Mouse (Mus musculus) midbrain, embryonic 13.5 days (tissue): ENCODE measurements around the gene Rora. TPM values are rescaled to one million over a fixed set of nuclear protein-coding genes. Genes with fewer than 3 reads are reported as not detected.

Source experiments
- ATAC-seq: fragments of 200-750 bp; cut with Nextera tagmentation; 2 replicates; pipeline ENCODE4 v1.8.0; 2017; ENCODE audit warnings: mild to moderate bottlenecking, moderate TSS enrichment, moderate library complexity
- H3K27ac ChIP-seq: fragments of 300-500 bp; sonication (generic); 2 replicates; pipeline ENCODE4 v1.5.1; 2015; ENCODE audit warnings: inconsistent platforms, mild to moderate bottlenecking, moderate library complexity
- H3K27me3 ChIP-seq: fragments of 300-500 bp; sonication (generic); 2 replicates; pipeline ENCODE4 v1.6.1; 2015; ENCODE audit warnings: mild to moderate bottlenecking, inconsistent platforms
- H3K36me3 ChIP-seq: fragments of 300-500 bp; sonication (generic); 2 replicates; pipeline ENCODE4 v1.6.1; 2015; ENCODE audit warnings: mild to moderate bottlenecking, inconsistent platforms
- H3K4me1 ChIP-seq: fragments of 300-500 bp; sonication (generic); replicated peaks from 2 replicates; pipeline ENCODE4 v1.6.1; 2015; ENCODE audit warnings: inconsistent platforms
- H3K4me2 ChIP-seq: fragments of 300-500 bp; sonication (generic); replicated peaks from 2 replicates; pipeline ENCODE4 v1.6.1; 2015; ENCODE audit warnings: moderate library complexity, mild to moderate bottlenecking, inconsistent platforms
- H3K4me3 ChIP-seq: fragments of 300-500 bp; sonication (generic); replicated peaks from 2 replicates; pipeline ENCODE4 v1.5.1; 2015; ENCODE audit warnings: mild to moderate bottlenecking, inconsistent platforms
- H3K9ac ChIP-seq: fragments of 300-500 bp; sonication (generic); replicated peaks from 2 replicates; pipeline ENCODE4 v1.6.1; 2015; ENCODE audit warnings: mild to moderate bottlenecking, inconsistent platforms
- H3K9me3 ChIP-seq: fragments of 300-500 bp; sonication (generic); 2 replicates; pipeline ENCODE4 v1.6.1; 2016; ENCODE audit warnings: mild to moderate bottlenecking, inconsistent platforms
- WGBS: fragments of 180-500 bp; shearing (Covaris S2); methylation state at CpG from one replicate; pipeline ENCODE4 v1.1.7; 2015; 5-methylcytosine and 5-hydroxymethylcytosine counted together
- polyA plus RNA-seq: library from polyadenylated mRNA; unstranded; fragments of >200 nt; fragmentation: Nextera tagmentation; extraction: Ambion mirVana; gene quantifications from 2 replicates; pipeline ENCODE4 v1.2.1, GENCODE M21; 2015

The Rora gene
- polyA plus RNA-seq, 1 experiment from 2014 or later, result 21.0 TPM

DNA sequence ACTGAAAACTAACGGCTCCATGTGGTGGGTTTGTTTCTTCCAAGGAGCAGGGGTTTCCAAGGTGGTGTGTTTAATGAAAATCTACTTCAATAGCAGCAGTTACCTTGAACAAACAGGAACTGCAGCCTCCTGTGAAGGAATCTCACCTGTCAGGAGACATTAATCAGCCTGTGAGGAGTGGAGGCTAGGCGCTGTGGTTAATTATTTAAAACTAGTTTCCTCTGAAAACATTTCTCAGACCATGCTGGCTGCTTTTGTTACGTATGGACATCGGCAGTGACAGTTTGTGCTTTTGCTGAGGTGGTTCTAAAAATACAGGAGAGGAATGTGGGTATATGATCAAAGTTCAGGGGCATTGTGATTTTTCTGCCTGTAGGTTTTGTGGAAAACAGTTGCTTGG lies 171.5 kb downstream of the Rora start:
- Histone ChIP-seq H3K4me1 (0 out of 2 replicates have a peak, but pooled peaks cover 3% of the 10 kb centered on the region), H3K9ac (no peak overlapping the region), H3K4me2 (no peak overlapping the region), H3K36me3 (no peaks in the 10 kb centered on the region), H3K27me3 (no peaks in the 10 kb centered on the region), H3K4me3 (no peak overlapping the region), H3K27ac (no peak overlapping the region), H3K9me3 (no peaks in the 10 kb centered on the region)
- no peak for ATAC-seq
- WGBS, result 84% methylated on average over 4 of the region's 4 CpGs

DNA sequence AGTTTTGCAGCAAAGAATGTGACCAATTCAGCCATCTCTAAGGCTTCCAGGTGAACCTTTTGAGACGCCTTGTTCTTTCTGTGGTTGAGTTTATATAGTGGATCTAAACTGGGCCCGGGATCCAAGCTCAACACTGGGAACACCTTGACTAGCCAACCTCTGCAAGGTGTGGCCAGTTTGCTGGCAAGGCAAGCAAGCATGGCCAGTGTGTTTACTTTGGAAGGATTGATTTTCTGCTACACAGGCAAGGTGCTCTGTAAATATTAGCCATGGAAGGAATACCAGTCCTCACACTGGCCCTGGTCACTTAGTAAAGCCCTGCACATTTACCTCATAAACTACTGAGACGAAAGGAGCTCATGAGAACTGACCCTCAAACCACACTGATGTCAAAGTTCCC lies 172.3 kb downstream of the Rora start:
- H3K27me3 ChIP-seq, result no peaks in the 10 kb centered on the region
- WGBS, result 96% methylated on average over 3 of the region's 3 CpGs
- no peak for ATAC-seq

DNA sequence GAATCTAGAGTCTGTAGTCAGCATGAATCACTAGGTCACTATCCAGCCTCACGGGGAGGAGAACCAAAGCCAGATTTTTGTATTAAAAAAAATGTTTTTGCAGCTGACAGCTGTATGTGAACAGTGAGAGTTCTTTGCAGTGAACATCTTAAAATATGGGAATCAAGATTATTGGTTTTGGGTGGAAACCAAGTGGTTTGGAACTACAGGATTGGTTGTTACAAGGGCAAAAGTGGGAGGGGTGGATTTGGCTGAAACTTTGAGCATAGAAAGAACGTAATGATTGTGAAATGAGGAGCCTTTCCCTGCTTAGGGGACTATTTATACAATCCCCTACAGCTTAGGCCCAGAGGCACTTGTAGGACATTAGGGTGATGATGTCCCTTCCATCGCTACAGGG lies 173.9 kb downstream of the Rora start:
- H3K4me2 ChIP-seq, result no peak overlapping the region
- H3K36me3 ChIP-seq, result no peaks in the 10 kb centered on the region
- no peaks in the 10 kb centered on the region for H3K27me3 ChIP-seq
- ATAC-seq, result no peak
- H3K9me3 ChIP-seq, result no peaks in the 10 kb centered on the region
- 85% methylated on average over 3 of the region's 3 CpGs for WGBS
- H3K4me3 ChIP-seq, result no peak overlapping the region
- H3K4me1 ChIP-seq, result no peaks in the 10 kb centered on the region
- no peak overlapping the region for H3K27ac ChIP-seq
- H3K9ac ChIP-seq, result no peak overlapping the region

More for the DNA sequence above, 172.3 kb downstream of the Rora start:
- Histone ChIP-seq H3K9me3 (no peaks in the 10 kb centered on the region), H3K4me3 (no peak overlapping the region), H3K4me2 (no peak overlapping the region), H3K27ac (no peak overlapping the region), H3K9ac (no peak overlapping the region), H3K4me1 (no peaks in the 10 kb centered on the region), H3K36me3 (no peaks in the 10 kb centered on the region)

- no peak overlapping the region for H3K4me3 ChIP-seq
- ATAC-seq, result no peak
- 79% methylated on average over 4 of the region's 4 CpGs for WGBS
- H3K4me2 ChIP-seq, result no peak overlapping the region
- H3K27ac ChIP-seq, result no peak overlapping the region
- H3K27me3 ChIP-seq, result no peaks in the 10 kb centered on the region
- no peaks in the 10 kb centered on the region for H3K36me3 ChIP-seq
- H3K9me3 ChIP-seq, result no peaks in the 10 kb centered on the region
- H3K4me1 ChIP-seq, result no peaks in the 10 kb centered on the region
- H3K9ac ChIP-seq, result no peak overlapping the region
Measured at GRCm38 (mm10) chr9:68829903-68830302, 176.3 kb downstream of the Rora start.

DNA sequence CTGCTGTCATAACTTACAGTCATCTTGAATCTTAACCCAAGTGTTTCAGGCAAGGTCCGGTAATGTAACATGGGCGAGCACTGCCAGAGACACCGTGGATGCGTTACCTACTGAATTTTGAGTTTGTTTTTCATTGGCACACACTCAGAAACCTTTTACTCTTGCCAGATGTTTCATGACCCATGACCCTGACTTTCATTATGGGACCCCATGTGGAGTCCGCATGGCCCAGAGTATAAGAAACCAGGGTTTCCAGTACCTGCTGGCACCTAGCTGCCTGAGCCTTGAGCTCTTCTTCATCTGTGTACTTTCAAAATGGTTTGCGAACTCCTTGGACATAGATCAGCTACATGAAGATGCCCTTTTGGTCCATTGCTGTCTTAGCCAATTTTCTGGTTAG lies 179.7 kb downstream of the Rora start:
- WGBS, result 95% methylated on average over 6 of the region's 6 CpGs

DNA sequence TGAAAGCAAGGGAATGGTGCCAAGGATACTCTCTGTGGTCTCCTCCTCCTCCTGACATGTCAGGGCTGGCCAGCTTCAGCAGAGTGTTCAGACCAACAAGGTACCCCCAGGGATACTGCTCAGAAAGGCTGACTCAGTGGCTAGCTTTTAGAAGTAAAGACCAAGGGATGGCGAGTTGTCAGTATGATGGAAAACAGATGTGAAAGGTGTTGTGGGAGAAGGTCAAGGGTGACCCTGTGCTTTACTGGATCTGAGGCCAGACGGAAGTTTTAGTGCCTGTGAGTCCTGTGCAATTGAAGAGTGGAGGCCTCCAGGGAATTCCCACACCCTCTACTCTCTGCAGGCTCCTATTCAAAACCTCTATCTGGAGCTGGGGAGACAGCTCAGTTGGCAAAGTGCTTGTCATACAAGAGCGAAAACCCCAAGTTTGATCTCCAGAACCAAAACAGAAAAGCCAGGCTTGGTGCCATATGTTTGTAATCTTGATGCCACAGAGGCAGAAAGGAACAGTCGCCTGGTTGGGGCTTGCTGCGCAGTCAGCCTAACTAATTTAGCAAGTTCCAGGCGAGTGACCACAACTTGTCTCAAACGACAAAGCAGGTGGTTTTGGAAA lies 181.6 kb downstream of the Rora start:
- whole genome bisulfite sequencing, result 85% methylated on average over 7 of the region's 7 CpGs

More for the DNA sequence above, 179.7 kb downstream of the Rora start:
- H3K4me3 ChIP-seq, result no peak overlapping the region
- H3K9ac ChIP-seq, result no peak overlapping the region
- H3K27me3 ChIP-seq, result no peaks in the 10 kb centered on the region
- H3K4me2 ChIP-seq, result no peak overlapping the region
- H3K4me1 ChIP-seq, result no peaks in the 10 kb centered on the region
- H3K9me3 ChIP-seq, result no peaks in the 10 kb centered on the region
- H3K36me3 ChIP-seq, result no peaks in the 10 kb centered on the region
- no peak overlapping the region for H3K27ac ChIP-seq
- no peak for ATAC-seq

GRCm38 (mm10) chr9:68842134-68842892 lies 188.7 kb downstream of the Rora start:
- no peaks in the 10 kb centered on the region for H3K36me3 ChIP-seq
- peak; percentile 71 for ATAC-seq
- peak overlapping the region; percentile 32 for H3K4me2 ChIP-seq
- no peak overlapping the region for H3K9ac ChIP-seq
- H3K27me3 ChIP-seq, result no peaks in the 10 kb centered on the region
- H3K4me3 ChIP-seq, result no peak overlapping the region
- 41% methylated on average over 16 of the region's 16 CpGs for WGBS
- peak overlapping the region; percentile 55 for H3K27ac ChIP-seq
- H3K9me3 ChIP-seq, result no peaks in the 10 kb centered on the region
- H3K4me1 ChIP-seq, result peaks cover 23% of the 10 kb centered on the region

More for the DNA sequence above, 181.6 kb downstream of the Rora start:
- H3K9me3 ChIP-seq, result no peaks in the 10 kb centered on the region
- H3K4me1 ChIP-seq, result no peaks in the 10 kb centered on the region
- H3K4me3 ChIP-seq, result no peak overlapping the region
- no peaks in the 10 kb centered on the region for H3K36me3 ChIP-seq
- ATAC-seq, result no peak
- no peak overlapping the region for H3K27ac ChIP-seq
- H3K4me2 ChIP-seq, result no peak overlapping the region
- H3K9ac ChIP-seq, result no peak overlapping the region
- no peaks in the 10 kb centered on the region for H3K27me3 ChIP-seq

GRCm38 (mm10) chr9:68845556-68845955 lies 192.0 kb downstream of the Rora start:
- WGBS, result 77% methylated on average over 2 of the region's 2 CpGs
- Histone ChIP-seq H3K4me1 (peaks cover 23% of the 10 kb centered on the region), H3K36me3 (no peaks in the 10 kb centered on the region), H3K9ac (no peak overlapping the region), H3K9me3 (no peaks in the 10 kb centered on the region), H3K4me2 (no peak overlapping the region), H3K27ac (no peak overlapping the region), H3K4me3 (no peak overlapping the region), H3K27me3 (no peaks in the 10 kb centered on the region)
- ATAC-seq, result no peak

DNA sequence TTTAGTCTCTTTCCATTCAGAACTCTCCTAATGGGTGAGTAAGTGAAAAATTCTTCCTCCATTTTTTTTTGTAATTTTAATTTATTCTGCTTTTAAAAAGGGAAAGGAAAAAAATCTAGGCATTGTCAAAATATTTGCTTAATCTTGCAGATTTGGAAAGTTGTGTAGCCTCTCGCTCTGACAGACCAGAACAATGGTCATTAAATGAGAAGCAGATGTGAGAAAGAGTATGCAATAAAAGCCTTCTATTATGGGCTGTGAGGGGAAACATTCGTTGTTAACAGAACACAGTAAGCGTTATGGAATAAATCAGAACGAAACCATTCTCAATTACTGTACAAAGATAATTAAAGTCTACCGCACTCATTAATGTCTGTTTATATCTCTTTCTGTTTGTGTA lies 196.7 kb downstream of the Rora start:
- Histone ChIP-seq H3K4me3 (no peak overlapping the region), H3K9me3 (no peaks in the 10 kb centered on the region), H3K27ac (no peak overlapping the region), H3K9ac (no peak overlapping the region), H3K36me3 (no peaks in the 10 kb centered on the region), H3K4me1 (peaks cover 8% of the 10 kb centered on the region), H3K27me3 (no peaks in the 10 kb centered on the region), H3K4me2 (no peak overlapping the region)
- WGBS, result 79% methylated on average over 5 of the region's 5 CpGs
- ATAC-seq, result no peak

- Histone ChIP-seq H3K4me3 (no peak overlapping the region), H3K9me3 (no peaks in the 10 kb centered on the region), H3K4me1 (no peaks in the 10 kb centered on the region), H3K27ac (no peak overlapping the region), H3K9ac (no peak overlapping the region), H3K27me3 (no peaks in the 10 kb centered on the region), H3K4me2 (no peak overlapping the region), H3K36me3 (no peaks in the 10 kb centered on the region)
- 71% methylated on average over 4 of the region's 4 CpGs for WGBS
- no peak for ATAC-seq
Measured at GRCm38 (mm10) chr9:68852201-68852600, 198.6 kb downstream of the Rora start.

- Histone ChIP-seq H3K9ac (no peak overlapping the region), H3K4me3 (no peak overlapping the region), H3K4me2 (no peak overlapping the region), H3K27me3 (no peaks in the 10 kb centered on the region), H3K36me3 (no peaks in the 10 kb centered on the region), H3K9me3 (no peaks in the 10 kb centered on the region), H3K4me1 (no peaks in the 10 kb centered on the region), H3K27ac (no peak overlapping the region)
- ATAC-seq, result no peak
- WGBS, result 90% methylated on average over 2 of the region's 2 CpGs
Measured at GRCm38 (mm10) chr9:68852934-68853333, 199.3 kb downstream of the Rora start.

DNA sequence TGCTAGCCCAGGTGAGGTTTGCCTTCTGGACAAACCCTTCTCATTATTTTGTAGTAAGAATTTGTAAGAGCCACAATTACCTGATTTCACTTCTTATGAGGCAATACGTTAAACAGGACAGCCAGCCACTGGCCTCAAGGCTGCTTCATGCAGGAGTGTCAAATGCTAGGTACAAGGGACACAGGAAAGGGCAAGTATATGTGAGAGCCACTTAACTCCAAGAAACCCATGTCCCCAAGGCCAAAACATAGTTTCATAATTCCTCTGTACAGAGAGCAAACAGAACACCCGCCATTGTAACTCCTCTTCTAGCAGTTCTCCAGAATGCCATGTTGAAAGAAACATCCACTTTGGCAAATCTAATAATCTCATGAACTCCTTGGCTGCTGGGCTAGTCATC lies 205.9 kb downstream of the Rora start:
- H3K4me1 ChIP-seq, result 0 out of 2 replicates have a peak, but pooled peaks cover 3% of the 10 kb centered on the region
- 0 out of 2 replicates have a peak, but pooled peaks cover 6% of the 10 kb centered on the region for H3K36me3 ChIP-seq
- no peak overlapping the region for H3K4me2 ChIP-seq
- no peak overlapping the region for H3K27ac ChIP-seq
- no peak overlapping the region for H3K9ac ChIP-seq
- WGBS, result 90% methylated on average over 2 of the region's 2 CpGs
- H3K27me3 ChIP-seq, result no peaks in the 10 kb centered on the region
- H3K4me3 ChIP-seq, result no peak overlapping the region
- ATAC-seq, result no peak
- H3K9me3 ChIP-seq, result peaks cover 9% of the 10 kb centered on the region; the same call in 1 of the 2 replicates
